Mouse (Mus musculus) cortical plate, adult 2 months (tissue): ENCODE data around the gene Atp13a4.

ENCODE experiments used
- CTCF ChIP-seq: fragments of 200-500 bp; IDR thresholded peaks from 2 replicates; pipeline ENCODE4 v1.5.1; 2011; ENCODE audit warnings: mild to moderate bottlenecking, control low read depth, low read length; ENCODE audit not compliant: insufficient read depth; ENCODE audit errors: extremely low read depth
- POLR2A ChIP-seq: fragments of 200-500 bp; IDR thresholded peaks from 2 replicates; pipeline ENCODE4 v1.6.1; 2011; ENCODE audit warnings: mild to moderate bottlenecking, low read length, control low read depth; ENCODE audit not compliant: insufficient read depth; ENCODE audit errors: extremely low read depth

- TF ChIP-seq CTCF (no peak), POLR2A (no peak)
Observed at GRCm38 (mm10) chr16:29414822-29415221, 129.8 kb downstream of the Atp13a4 start.
